Mouse (Mus musculus) heart, postnatal 0 days (tissue): Measurements from ENCODE around the gene Ptgs1.

Source experiments
- CTCF ChIP-seq: IDR thresholded peaks from 2 replicates; pipeline ENCODE4 v1.5.1; 2016; ENCODE audit warnings: antibody characterized with exemption, control low read depth, low read depth
- EP300 ChIP-seq: IDR thresholded peaks from 2 replicates; pipeline ENCODE4 v1.6.1; 2016; ENCODE audit warnings: antibody characterized with exemption, low read depth

DNA sequence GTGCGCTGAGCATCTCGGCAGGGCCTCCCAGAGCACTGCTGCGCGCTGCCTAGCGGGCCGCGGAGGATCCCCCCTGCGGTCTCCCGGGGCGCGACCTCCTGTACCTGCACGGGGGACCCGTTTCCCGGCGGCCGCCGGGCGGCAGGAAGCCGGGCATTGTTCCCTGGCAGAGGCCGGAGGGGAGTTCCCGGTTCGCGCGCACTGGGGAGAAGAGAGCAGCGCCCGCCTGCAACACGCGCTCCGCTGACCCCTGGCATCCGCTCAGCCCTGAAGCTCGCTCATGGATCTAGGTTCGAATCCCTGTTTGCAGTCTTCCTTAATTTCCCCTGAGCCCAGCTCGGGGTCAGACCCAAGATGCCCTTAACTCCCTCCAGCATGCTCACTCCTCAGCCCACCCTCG, 19.4 kb upstream of the Ptgs1 start:
- TF ChIP-seq CTCF, result no peak
- TF ChIP-seq EP300, result no peak
